Mouse (Mus musculus) heart, postnatal 4 days (tissue): ENCODE measurements around the gene Mstn. TPM values are rescaled to one million over a fixed set of nuclear protein-coding genes. Genes with fewer than 3 reads are reported as not detected.

Experiments
- DNase-seq: peaks from one replicate; pipeline ENCODE4 v3.0.0; 2021
- total RNA-seq, 2 experiments: library from RNA; stranded (reverse); gene quantifications; 2 replicates each; pipeline ENCODE4 v1.2.3; 2021

The Mstn gene
- total RNA-seq, 2 experiments from 2014 or later: 0.21 to 0.54 TPM

GRCm38 (mm10) chr1:53110561-53110960 is 49.1 kb downstream of the Mstn start:
- no peak for DNase-seq

Other genes starting within 250 kb of the Mstn start
- gene Inpp1, start 244.0 kb upstream of the Mstn start, total RNA-seq: 10 to 100 TPM; 20.5 to 22.3 TPM
- 10 to 100 TPM; 45.3 to 47.2 TPM for gene Hibch, start 216.7 kb upstream of the Mstn start, total RNA-seq
- under 1 TPM; 0.45 to 0.86 TPM for gene 1700019D03Rik, start 41.5 kb upstream of the Mstn start, total RNA-seq
- not detected for gene 1700019A02Rik, start 126.0 kb downstream of the Mstn start, total RNA-seq
- gene Pms1, start 235.4 kb downstream of the Mstn start, total RNA-seq: 10 to 100 TPM in 1 of 2 experiments, 1 to 10 TPM in 1; 9.8 to 10.3 TPM
- 1 to 10 TPM; 7.8 to 8.0 TPM for gene Ormdl1, start 235.5 kb downstream of the Mstn start, total RNA-seq
- gene Gm28778, start 235.5 kb downstream of the Mstn start, total RNA-seq: not detected